Mouse (Mus musculus) embryonic facial prominence, embryonic 13.5 days (tissue): Measurements from ENCODE around the gene Arhgef33. TPM values are rescaled to one million over a fixed set of nuclear protein-coding genes. Genes with fewer than 3 reads are reported as not detected.

Source experiments
- ATAC-seq: fragments of 200-750 bp; cut with Nextera tagmentation; 2 replicates; pipeline ENCODE4 v1.8.0; 2017; ENCODE audit warnings: low read depth; ENCODE audit not compliant: insufficient number of reproducible peaks, insufficient read depth, low FRiP score, low TSS enrichment
- H3K27ac ChIP-seq: fragments of 300-500 bp; sonication (generic); 2 replicates; pipeline ENCODE4 v1.5.1; 2015; ENCODE audit warnings: moderate library complexity, mild to moderate bottlenecking, inconsistent platforms
- H3K27me3 ChIP-seq: fragments of 300-500 bp; sonication (generic); 2 replicates; pipeline ENCODE4 v1.6.1; 2015; ENCODE audit warnings: mild to moderate bottlenecking, inconsistent platforms
- H3K36me3 ChIP-seq: fragments of 300-500 bp; sonication (generic); 2 replicates; pipeline ENCODE4 v1.6.1; 2015; ENCODE audit warnings: mild to moderate bottlenecking, inconsistent platforms
- H3K4me1 ChIP-seq: fragments of 300-500 bp; sonication (generic); 2 replicates; pipeline ENCODE4 v1.6.1; 2015; ENCODE audit warnings: inconsistent platforms
- H3K4me2 ChIP-seq: fragments of 300-500 bp; sonication (generic); 2 replicates; pipeline ENCODE4 v1.6.1; 2015; ENCODE audit warnings: moderate library complexity, mild to moderate bottlenecking, inconsistent platforms
- H3K4me3 ChIP-seq: fragments of 300-500 bp; sonication (generic); 2 replicates; pipeline ENCODE4 v1.5.1; 2015; ENCODE audit warnings: mild to moderate bottlenecking, inconsistent platforms
- H3K9ac ChIP-seq: fragments of 300-500 bp; sonication (generic); 2 replicates; pipeline ENCODE4 v1.6.1; 2015; ENCODE audit warnings: mild to moderate bottlenecking, inconsistent platforms
- H3K9me3 ChIP-seq: fragments of 300-500 bp; sonication (generic); 2 replicates; pipeline ENCODE4 v1.6.1; 2016; ENCODE audit warnings: inconsistent platforms
- WGBS: fragments of 180-500 bp; shearing (Covaris S2); methylation state at CpG from one replicate; pipeline ENCODE4 v1.1.7; 2015; ENCODE audit warnings: mixed read lengths; 5-methylcytosine and 5-hydroxymethylcytosine counted together
- polyA plus RNA-seq: library from polyadenylated mRNA; unstranded; fragments of >200 nt; fragmentation: Nextera tagmentation; extraction: Ambion mirVana; gene quantifications from 2 replicates; pipeline ENCODE4 v1.2.1, GENCODE M21; 2015

Arhgef33 gene
- polyA plus RNA-seq, 1 experiment from 2014 or later, result 1.5 TPM

DNA sequence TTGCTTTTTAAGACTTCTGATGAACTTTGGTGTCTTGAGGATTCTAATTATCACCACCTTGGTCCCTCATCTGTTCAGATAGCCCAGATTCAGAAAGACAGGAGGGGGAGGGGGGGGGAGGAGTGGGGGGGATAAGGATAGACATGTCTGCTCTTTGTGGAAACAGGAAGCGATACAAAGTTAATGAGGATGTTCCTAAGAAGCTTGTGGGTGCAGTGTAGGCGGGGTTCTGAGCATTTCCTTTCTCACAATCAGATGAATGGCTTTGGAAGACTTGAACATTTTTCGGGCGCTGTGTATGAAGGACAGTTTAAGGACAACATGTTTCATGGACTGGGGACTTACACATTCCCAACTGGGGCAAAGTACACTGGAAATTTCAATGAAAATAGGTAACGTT, 11.9 kb upstream of the Arhgef33 start:
- H3K27ac ChIP-seq, result no peak overlapping the region
- WGBS, result 82% methylated on average over 5 of the region's 5 CpGs
- H3K4me1 ChIP-seq, result no peaks in the 10 kb centered on the region
- no peaks in the 10 kb centered on the region for H3K36me3 ChIP-seq
- no peaks in the 10 kb centered on the region for H3K27me3 ChIP-seq
- no peak overlapping the region for H3K4me2 ChIP-seq
- H3K9ac ChIP-seq, result no peak overlapping the region
- no peak for ATAC-seq
- H3K4me3 ChIP-seq, result no peak overlapping the region
- no peaks in the 10 kb centered on the region for H3K9me3 ChIP-seq

DNA sequence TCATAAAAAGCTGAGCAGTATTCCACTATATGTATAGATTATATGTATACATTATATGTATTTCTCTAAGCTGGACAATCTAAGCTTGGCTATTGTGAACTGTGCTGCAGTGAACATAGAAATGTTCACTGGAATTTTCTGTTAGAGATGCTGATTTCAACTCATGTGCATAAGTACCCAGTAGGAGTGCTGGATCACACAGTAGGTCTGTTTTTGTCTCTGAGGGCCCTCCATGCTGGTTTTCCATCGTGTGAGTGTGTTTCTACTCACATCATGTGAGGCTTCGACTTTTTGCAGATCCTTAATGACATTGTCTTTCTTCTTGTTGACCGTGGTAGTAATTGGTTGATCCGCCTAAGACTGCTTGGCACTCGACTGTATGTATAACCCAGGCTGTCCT, 8.4 kb upstream of the Arhgef33 start:
- Histone ChIP-seq H3K4me1 (no peaks in the 10 kb centered on the region), H3K9ac (no peak overlapping the region), H3K9me3 (no peaks in the 10 kb centered on the region), H3K27ac (no peak overlapping the region), H3K4me2 (no peak overlapping the region), H3K27me3 (no peaks in the 10 kb centered on the region), H3K36me3 (no peaks in the 10 kb centered on the region), H3K4me3 (no peak overlapping the region)
- no peak for ATAC-seq
- WGBS, result 83% methylated on average over 5 of the region's 5 CpGs

DNA sequence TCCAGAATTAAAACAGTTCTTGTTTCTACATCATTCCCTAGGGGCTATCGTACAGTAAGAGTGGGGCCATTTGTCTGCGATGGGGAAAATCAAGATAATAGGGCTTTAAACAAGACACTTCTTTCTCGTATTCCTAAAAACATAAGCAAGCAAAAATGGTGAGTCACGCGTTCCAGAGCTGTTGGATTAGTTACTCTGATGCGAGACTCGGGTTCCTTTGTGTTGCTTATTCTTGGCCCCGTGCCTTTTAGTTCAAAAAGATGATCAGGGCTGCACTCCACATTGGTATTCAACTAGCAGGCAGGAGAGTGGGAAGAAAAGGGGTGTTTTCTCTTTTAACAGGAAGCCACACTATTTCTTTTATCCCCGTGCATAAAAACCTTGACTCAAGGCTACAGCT, 4.6 kb downstream of the Arhgef33 start:
- H3K4me2 ChIP-seq, result 0 out of 2 replicates have a peak overlapping the region, but pooled peaks have one; percentile 16
- peak overlapping the region; percentile 41; the same call in 1 of the 2 replicates for H3K27ac ChIP-seq
- H3K9me3 ChIP-seq, result no peaks in the 10 kb centered on the region
- 40% methylated on average over 9 of the region's 9 CpGs for WGBS
- ATAC-seq, result no peak
- no peaks in the 10 kb centered on the region for H3K36me3 ChIP-seq
- H3K4me3 ChIP-seq, result no peak overlapping the region
- no peak overlapping the region for H3K9ac ChIP-seq
- H3K4me1 ChIP-seq, result peaks cover 14% of the 10 kb centered on the region
- H3K27me3 ChIP-seq, result no peaks in the 10 kb centered on the region

DNA sequence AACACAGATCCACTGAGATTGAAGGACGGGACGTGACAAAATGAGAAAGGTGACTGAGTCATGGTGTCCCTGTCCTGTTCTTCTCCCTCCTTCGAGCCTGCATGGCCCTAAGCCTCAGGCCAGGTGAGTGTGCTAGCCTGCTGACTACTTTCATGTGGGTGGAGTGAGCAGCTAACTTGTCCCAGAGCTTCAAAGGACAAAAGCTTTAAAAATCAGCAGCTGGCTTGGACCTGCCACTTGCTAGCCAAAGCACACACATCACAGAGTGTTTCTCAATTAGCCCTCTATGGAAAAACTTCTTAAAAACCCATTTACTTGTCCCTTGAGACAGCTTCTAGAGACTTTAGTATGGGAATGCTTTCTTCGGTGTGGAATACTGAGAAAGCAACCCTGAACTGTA, 5.2 kb downstream of the Arhgef33 start:
- H3K4me1 ChIP-seq, result peaks cover 14% of the 10 kb centered on the region
- no peak overlapping the region for H3K4me3 ChIP-seq
- no peak for ATAC-seq
- H3K4me2 ChIP-seq, result no peak overlapping the region
- H3K27me3 ChIP-seq, result no peaks in the 10 kb centered on the region
- H3K9ac ChIP-seq, result no peak overlapping the region
- no peaks in the 10 kb centered on the region for H3K36me3 ChIP-seq
- 85% methylated on average over 4 of the region's 4 CpGs for WGBS
- H3K9me3 ChIP-seq, result no peaks in the 10 kb centered on the region
- H3K27ac ChIP-seq, result no peak overlapping the region

DNA sequence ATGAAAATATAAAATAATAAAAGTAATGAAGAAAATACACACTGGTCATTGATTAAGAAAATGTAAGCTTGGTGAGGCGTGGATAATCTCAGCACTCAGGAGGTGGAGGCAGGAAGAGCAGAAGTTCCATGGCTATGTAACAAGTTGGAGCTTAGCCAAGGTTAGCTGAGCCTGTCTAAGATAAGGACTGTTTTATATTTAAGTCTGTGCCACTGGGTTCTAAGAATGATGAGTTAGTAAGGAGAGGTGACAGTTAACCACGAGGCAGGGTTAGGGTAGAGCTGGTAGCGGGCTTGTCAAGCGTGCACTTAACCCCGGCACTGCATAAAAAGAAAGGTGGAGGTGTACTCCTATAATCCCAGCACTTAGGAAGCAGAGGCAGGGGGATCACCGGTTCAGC, 15.0 kb downstream of the Arhgef33 start:
- WGBS, result 78% methylated on average over 6 of the region's 6 CpGs
- no peaks in the 10 kb centered on the region for H3K27me3 ChIP-seq
- H3K4me2 ChIP-seq, result no peak overlapping the region
- no peak overlapping the region for H3K4me3 ChIP-seq
- no peaks in the 10 kb centered on the region for H3K9me3 ChIP-seq
- no peaks in the 10 kb centered on the region for H3K36me3 ChIP-seq
- no peak for ATAC-seq
- H3K9ac ChIP-seq, result no peak overlapping the region
- H3K4me1 ChIP-seq, result no peaks in the 10 kb centered on the region
- H3K27ac ChIP-seq, result no peak overlapping the region

DNA sequence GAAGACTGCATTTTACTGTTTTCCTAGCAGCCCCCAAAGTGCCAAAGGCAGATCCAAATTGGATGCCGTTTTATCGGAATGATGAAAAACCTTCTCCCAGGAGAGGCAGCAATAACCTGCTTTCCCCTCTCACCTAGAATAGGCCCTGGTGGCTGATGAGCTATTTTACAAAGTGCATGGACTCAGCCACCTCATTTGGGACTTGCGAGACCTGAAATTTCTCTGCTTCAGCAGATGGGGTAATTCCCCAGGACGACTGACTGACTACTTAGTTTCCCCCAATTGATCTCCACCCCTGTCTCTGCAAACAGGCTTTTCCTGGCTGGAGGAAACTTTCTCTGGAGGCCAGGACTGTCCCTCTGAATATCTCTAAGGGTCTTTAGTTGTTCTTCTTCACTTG, 15.8 kb downstream of the Arhgef33 start:
- Histone ChIP-seq H3K4me1 (no peaks in the 10 kb centered on the region), H3K4me3 (no peak overlapping the region), H3K27ac (no peak overlapping the region), H3K9ac (no peak overlapping the region), H3K36me3 (no peaks in the 10 kb centered on the region), H3K27me3 (no peaks in the 10 kb centered on the region), H3K9me3 (no peaks in the 10 kb centered on the region), H3K4me2 (no peak overlapping the region)
- no peak for ATAC-seq
- WGBS, result 76% methylated on average over 4 of the region's 4 CpGs

DNA sequence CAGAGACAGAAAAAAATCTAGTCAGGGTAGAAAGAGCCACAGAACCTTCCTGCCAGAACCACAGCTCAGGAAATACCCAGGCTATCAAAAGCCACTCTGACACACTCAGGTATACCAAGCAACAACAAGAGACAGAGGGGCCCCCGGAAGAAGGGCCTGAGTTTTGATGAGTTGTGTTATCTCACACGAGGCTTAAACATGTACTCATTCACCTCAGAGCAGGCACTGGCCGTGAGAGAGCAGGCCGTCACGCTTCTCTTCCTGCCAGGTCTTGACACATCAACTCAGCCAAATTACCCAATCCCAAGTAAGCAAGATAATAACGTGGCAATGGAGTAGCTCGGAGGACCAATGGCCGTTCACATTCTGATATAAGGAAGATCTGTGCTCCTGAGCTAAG, 16.5 kb downstream of the Arhgef33 start:
- WGBS, result 73% methylated on average over 8 of the region's 8 CpGs
- Histone ChIP-seq H3K4me3 (no peak overlapping the region), H3K9ac (no peak overlapping the region), H3K4me2 (no peak overlapping the region), H3K27me3 (no peaks in the 10 kb centered on the region), H3K9me3 (no peaks in the 10 kb centered on the region), H3K27ac (no peak overlapping the region), H3K36me3 (no peaks in the 10 kb centered on the region), H3K4me1 (no peaks in the 10 kb centered on the region)
- ATAC-seq, result no peak

DNA sequence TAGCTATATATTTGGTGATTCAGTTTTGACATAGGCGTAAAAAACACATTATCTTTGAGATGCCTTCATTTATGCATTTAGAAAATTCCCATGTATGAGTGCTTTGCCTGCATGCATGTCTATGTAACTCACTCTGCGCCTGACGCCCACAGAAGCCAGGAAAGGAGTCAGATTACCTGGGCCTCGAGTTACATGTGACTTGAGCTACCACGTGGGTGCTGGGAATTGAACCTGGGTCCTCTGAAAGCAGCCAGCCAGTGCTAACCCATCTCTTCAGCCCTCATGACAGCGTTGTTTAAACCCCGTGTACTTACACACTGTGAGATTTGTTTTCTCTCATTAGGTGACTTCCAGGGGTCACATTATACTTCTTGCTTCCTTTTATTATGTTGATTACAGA, 17.3 kb downstream of the Arhgef33 start:
- Histone ChIP-seq H3K27ac (no peak overlapping the region), H3K27me3 (no peaks in the 10 kb centered on the region), H3K9ac (no peak overlapping the region), H3K9me3 (no peaks in the 10 kb centered on the region), H3K36me3 (no peaks in the 10 kb centered on the region), H3K4me3 (no peak overlapping the region), H3K4me2 (no peak overlapping the region), H3K4me1 (no peaks in the 10 kb centered on the region)
- no peak for ATAC-seq
- 81% methylated on average over 7 of the region's 7 CpGs for WGBS

DNA sequence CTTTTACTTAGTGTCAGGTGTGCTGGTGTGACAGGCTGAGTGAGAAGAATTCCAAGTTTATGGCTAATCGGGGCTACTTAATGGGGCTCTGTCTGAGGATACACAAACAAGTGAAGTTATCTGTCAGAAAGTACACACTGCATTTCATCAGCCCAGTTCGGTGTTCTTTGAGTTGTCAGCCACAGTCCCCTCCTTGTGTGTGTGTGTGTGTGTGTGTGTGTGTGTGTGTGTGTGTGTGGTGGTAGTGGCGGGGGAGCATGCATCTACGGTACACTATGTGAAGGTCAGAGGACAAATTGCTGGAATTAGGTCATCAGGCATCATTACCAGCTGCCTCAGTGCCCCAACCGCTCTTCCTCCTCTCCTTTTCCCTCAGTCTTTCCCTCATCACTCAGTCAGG, 18.2 kb downstream of the Arhgef33 start:
- Histone ChIP-seq H3K4me3 (no peak overlapping the region), H3K27ac (no peak overlapping the region), H3K9ac (no peak overlapping the region), H3K27me3 (no peaks in the 10 kb centered on the region), H3K4me1 (no peaks in the 10 kb centered on the region), H3K4me2 (no peak overlapping the region), H3K9me3 (no peaks in the 10 kb centered on the region), H3K36me3 (no peaks in the 10 kb centered on the region)
- 79% methylated on average over 4 of the region's 5 CpGs for WGBS
- ATAC-seq, result no peak

DNA sequence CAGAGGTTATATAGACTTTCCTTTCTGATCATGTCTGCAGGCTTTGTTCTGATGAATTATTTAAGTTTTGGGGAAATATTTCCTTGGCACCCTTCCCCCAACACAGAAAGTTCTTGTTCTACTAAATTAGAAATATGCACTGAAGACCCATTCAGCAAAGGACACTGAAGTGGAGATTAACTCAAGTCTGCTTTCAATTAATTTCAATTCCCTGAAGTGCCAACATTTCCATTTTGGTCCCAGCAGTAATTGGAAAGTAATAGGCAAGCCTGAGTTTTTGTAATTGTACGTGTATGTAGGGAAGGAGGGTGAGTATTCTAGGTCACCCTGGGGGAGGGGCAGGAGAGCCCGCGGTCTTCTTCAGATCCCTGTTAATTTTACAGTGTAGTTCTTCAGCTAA, 19.2 kb downstream of the Arhgef33 start:
- no peaks in the 10 kb centered on the region for H3K9me3 ChIP-seq
- no peaks in the 10 kb centered on the region for H3K4me1 ChIP-seq
- no peak for ATAC-seq
- H3K4me3 ChIP-seq, result no peak overlapping the region
- H3K27me3 ChIP-seq, result no peaks in the 10 kb centered on the region
- 53% methylated on average over 3 of the region's 3 CpGs for WGBS
- no peak overlapping the region for H3K9ac ChIP-seq
- H3K27ac ChIP-seq, result no peak overlapping the region
- no peak overlapping the region for H3K4me2 ChIP-seq
- H3K36me3 ChIP-seq, result no peaks in the 10 kb centered on the region

DNA sequence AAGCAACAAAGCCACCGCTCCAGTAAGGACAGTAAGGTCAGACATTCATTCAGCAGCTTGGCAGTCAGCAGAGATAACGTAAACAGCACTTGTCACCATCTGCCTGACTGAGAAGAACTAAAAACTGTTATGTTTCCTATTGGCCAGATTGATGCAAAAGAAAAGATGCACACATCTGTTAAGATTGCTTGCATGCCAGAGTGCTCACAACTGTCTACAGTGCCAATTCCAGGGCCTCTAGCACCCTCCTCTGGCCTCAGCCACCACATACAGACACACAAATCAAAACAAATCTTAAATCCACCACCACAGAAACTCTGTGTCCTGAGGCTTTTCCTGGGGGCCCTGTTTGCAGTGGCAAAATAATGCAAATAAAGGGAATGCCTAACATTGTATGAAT, 25.2 kb downstream of the Arhgef33 start:
- ATAC-seq, result no peak
- Histone ChIP-seq H3K9me3 (no peaks in the 10 kb centered on the region), H3K4me2 (no peak overlapping the region), H3K4me1 (no peaks in the 10 kb centered on the region), H3K27me3 (no peaks in the 10 kb centered on the region), H3K4me3 (no peak overlapping the region), H3K27ac (no peak overlapping the region), H3K36me3 (no peaks in the 10 kb centered on the region), H3K9ac (no peak overlapping the region)
- 75% methylated on average over 2 of the region's 2 CpGs for WGBS

DNA sequence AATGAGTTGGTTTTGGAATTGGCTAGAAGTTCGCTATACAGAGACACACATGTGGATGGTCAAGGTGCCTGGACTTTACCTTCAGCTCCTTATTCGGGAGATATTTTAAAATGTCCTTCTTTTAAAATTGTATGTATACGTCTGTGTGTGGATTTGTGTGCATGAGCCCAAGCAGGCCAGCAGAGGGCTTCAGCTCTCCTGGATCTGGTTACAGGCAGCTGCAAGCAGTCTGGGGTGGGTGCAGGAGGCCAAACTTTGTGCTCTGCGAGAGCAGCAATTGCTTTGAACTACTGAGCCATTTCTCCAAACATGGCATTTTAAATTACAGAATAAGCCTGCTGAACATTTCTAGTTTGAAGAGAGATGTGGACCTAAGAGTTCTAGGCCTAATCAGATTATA, 38.1 kb downstream of the Arhgef33 start:
- H3K4me1 ChIP-seq, result peaks cover 5% of the 10 kb centered on the region; the same call in 1 of the 2 replicates
- H3K27me3 ChIP-seq, result no peaks in the 10 kb centered on the region
- WGBS, result 72% methylated on average over 4 of the region's 4 CpGs
- no peaks in the 10 kb centered on the region for H3K36me3 ChIP-seq
- no peak overlapping the region for H3K27ac ChIP-seq
- no peak for ATAC-seq
- no peak overlapping the region for H3K4me2 ChIP-seq
- no peaks in the 10 kb centered on the region for H3K9me3 ChIP-seq
- no peak overlapping the region for H3K9ac ChIP-seq
- H3K4me3 ChIP-seq, result no peak overlapping the region

DNA sequence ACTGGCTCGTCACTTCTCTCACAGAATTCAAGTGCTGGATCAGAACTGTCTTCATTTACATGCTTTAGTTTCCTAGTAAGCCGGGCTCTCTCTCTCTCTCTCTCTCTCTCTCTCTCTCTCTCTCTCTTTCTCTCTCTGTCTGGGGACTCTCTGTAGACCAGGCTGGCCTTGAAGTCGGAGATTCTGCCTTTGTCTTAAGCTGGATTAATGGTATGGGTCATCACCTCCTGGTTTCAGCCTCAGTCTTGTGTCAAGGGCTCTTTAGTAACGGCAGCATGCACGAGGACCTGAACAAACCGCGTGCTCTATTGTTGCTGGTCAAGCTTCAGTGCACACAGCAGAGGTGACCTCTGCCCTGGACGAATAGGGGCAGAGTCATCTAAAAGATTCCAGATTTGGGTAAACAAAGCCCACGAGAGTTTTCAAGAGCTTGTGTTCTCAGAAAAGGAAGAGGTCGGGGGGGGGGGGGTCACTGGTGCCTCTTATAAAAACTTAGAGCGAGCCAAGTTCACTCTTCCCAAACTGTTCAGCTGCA, 39.5 kb downstream of the Arhgef33 start:
- H3K27me3 ChIP-seq, result no peaks in the 10 kb centered on the region
- WGBS, result 48% methylated on average over 11 of the region's 11 CpGs
- H3K4me1 ChIP-seq, result peaks cover 5% of the 10 kb centered on the region; the same call in 1 of the 2 replicates
- no peak overlapping the region for H3K9ac ChIP-seq
- H3K4me2 ChIP-seq, result 0 out of 2 replicates have a peak overlapping the region, but pooled peaks have one; percentile 9
- H3K36me3 ChIP-seq, result no peaks in the 10 kb centered on the region
- H3K9me3 ChIP-seq, result no peaks in the 10 kb centered on the region
- no peak overlapping the region; the same call in 1 of the 2 replicates for H3K27ac ChIP-seq
- no peak for ATAC-seq
- H3K4me3 ChIP-seq, result no peak overlapping the region
